Mouse (Mus musculus): ENCODE measurements around the gene Kmt2e.

GRCm38 (mm10) chr5:23435482-23436125 lies 1.4 kb downstream of the Kmt2e start:
- TF ChIP-seq CTCF (IDR thresholded peaks at IDR 0.05; ENCODE audit: low read depth) (no peak), EP300 (optimal IDR thresholded peaks at IDR 0.05) (no peak)
